15 mouse cellular contexts compared by ENCODE assay signal in the genomic region with DNA sequence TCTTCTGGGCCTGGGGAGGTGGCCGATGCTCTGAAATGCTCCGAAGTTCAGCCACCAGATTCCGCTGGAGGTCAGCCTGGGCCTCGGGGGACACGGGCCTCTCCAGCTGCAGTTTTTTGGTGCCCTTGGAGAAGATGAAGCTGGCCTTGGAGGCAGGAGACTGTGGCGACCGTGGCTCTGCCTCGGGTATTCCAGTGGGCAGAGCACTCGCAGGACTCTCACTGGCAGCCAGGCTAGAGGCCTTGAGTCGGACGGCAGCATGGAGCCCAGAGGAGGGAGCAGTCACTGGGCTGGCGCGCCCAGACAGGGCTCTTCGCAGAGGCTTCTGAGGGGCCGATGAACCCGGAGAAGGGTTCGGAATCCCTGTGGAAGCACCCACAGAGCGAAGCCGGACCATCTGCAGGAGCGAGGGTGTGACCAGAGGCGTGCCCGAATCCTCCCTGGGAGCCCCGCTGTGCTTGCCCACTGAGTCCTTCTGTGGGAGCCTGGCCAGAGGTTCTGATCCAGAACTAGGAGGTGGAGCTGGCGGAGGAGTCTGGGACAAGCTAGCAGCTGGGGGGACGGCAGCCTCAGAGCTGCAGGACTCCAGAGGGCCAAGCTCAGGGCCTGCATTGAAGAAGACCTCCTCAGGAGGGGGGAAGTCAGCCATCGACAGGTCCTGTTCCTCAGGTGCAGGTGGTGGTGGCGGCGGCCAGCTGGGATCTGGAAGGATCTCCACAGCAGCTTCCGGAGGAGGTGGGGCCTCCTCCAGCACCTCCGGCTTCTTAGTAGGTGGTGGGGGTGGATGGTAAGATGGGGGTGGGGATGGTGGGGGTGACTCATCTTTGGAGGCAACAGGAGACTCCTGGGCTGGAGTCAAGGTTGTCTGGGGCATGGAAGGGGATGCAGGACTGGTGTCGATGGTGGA. TPM values are rescaled to one million over a fixed set of nuclear protein-coding genes. Genes with fewer than 3 reads are reported as not detected.
A peak's percentile ranks its signal among the peaks of the same experiment; 100 is the strongest.
DNase-seq lines count a peak whose midpoint lies in the region; ATAC-seq and TF ChIP-seq lines count a peak whose summit lies in the region.
"Had no signal": no experiment of that assay in that cellular context is flagged by ENCODE, and none has a peak within 500 bp of the region (broad histone marks: within the 10 kb centered on the region; RNA-seq: fewer than 3 reads in every experiment).

No protein-coding gene starts in this region.

- peaks cover 78% of the 10 kb centered on the region for H3K36me3 ChIP-seq in limb, embryonic 14.5 days (ENCODE audit: control insufficient read depth, insufficient read depth, low read length)

- peak; percentile 57 to 75 for DNase-seq in adrenal gland, adult (ENCODE audit: inconsistent age in 2 of 2, low spot score in 1 of 2)
- no peak for DNase-seq in adrenal gland, postnatal 4 days (ENCODE audit: low spot score in 2 of 2)
- DNase-seq in heart, adult 18-20 months, result peak; percentile 61 to 69
- DNase-seq in heart, postnatal 25 days (ENCODE audit: low spot score), result no peak
- DNase-seq in ovary, adult 18-20 months (ENCODE audit: low spot score), result peak; percentile 57
- DNase-seq in ovary, postnatal 10 days (ENCODE audit: low spot score), result no peak
- no peak for DNase-seq in limb, embryonic 14.5 days (ENCODE audit: low spot score)
- DNase-seq: thymus, adult 2 months had no signal

- no peaks in the 10 kb centered on the region for H3K9me3 ChIP-seq in limb, embryonic 14.5 days (ENCODE audit: control insufficient read depth, low read length)
- H3K9me3 ChIP-seq: embryonic facial prominence, embryonic 15.5 days; heart, embryonic 15.5 days; megakaryocyte, embryonic 14.5 days had no signal

- H3K27me3 ChIP-seq in limb, embryonic 14.5 days (ENCODE audit: control insufficient read depth, insufficient read depth, low read length), result no peaks in the 10 kb centered on the region
- H3K27me3 ChIP-seq: embryonic facial prominence, embryonic 15.5 days had no signal

- TF ChIP-seq POLR2A in limb, embryonic 14.5 days (IDR thresholded peaks at IDR 0.05; ENCODE audit: borderline replicate concordance, extremely low read depth, insufficient read depth, insufficient read length), result no peak

- WGBS in limb, embryonic 14.5 days, result 71% methylated on average over 31 of the region's 31 CpGs

- H3K27ac ChIP-seq in limb, embryonic 14.5 days (replicated peaks; ENCODE audit: low read depth, low read length), result no peak overlapping the region
- H3K27ac ChIP-seq: embryonic facial prominence, embryonic 15.5 days; heart, embryonic 15.5 days; layer of hippocampus, adult 2 months had no signal

- H3K4me2 ChIP-seq in limb, embryonic 14.5 days (replicated peaks; ENCODE audit: low read depth, low read length, severe bottlenecking), result no peak overlapping the region

- H3K9ac ChIP-seq in limb, embryonic 14.5 days (ENCODE audit: low read depth, low read length, severe bottlenecking), result peak overlapping the region; percentile 17; the same call in 1 of the 2 replicates
- H3K9ac ChIP-seq: embryonic facial prominence, embryonic 15.5 days had no signal

- ATAC-seq in limb, embryonic 14.5 days (ENCODE audit: low FRiP score, low read depth), result no peak
- ATAC-seq in megakaryocyte, adult 5-6 weeks (ENCODE audit: poor library complexity, severe bottlenecking), result no peak
- ATAC-seq: forebrain, embryonic 16.5 days; intestine, embryonic 16.5 days had no signal

- peaks cover 43% of the 10 kb centered on the region for H3K4me1 ChIP-seq in limb, embryonic 14.5 days (ENCODE audit: control insufficient read depth, insufficient read depth, low read length)

- H3K4me3 ChIP-seq in limb, embryonic 14.5 days (replicated peaks; ENCODE audit: low read length), result no peak overlapping the region
- H3K4me3 ChIP-seq: embryonic facial prominence, embryonic 15.5 days; megakaryocyte, embryonic 14.5 days had no signal

- intact Hi-C loops in heart, postnatal 25 days (cut with DNase I), result no loop called here

RNA-seq across cellular contexts. Expression of gene Yars, which starts 32.7 kb away (rescaled TPM):
- total RNA-seq in adrenal gland, postnatal 4 days (2021), result 10 to 100 TPM; 79.5 to 80.4 TPM
- 10 to 100 TPM; 25.6 to 33.4 TPM for total RNA-seq in heart, adult 18-20 months (2021)
- total RNA-seq in heart, postnatal 25 days (2021), result 10 to 100 TPM; 26.9 to 30.0 TPM
- polyA plus RNA-seq in limb, embryonic 14.5 days (2012; rRNA removed), result 37.7 and 50.3 TPM in 2 replicates
- 78.7 and 79.5 TPM in 2 replicates for polyA plus RNA-seq in limb, embryonic 14.5 days (2014; fragmentation: Nextera tagmentation; extraction: Ambion mirVana)
- total RNA-seq in megakaryocyte, adult 5-6 weeks (2015), result 9.4 and 12.5 TPM in 2 replicates
- total RNA-seq in megakaryocyte, adult 5-6 weeks (2017), result 20.0 and 26.1 TPM in 2 replicates

RNA-seq across cellular contexts. Expression of gene S100pbp, which starts 32.7 kb away (rescaled TPM):
- total RNA-seq in adrenal gland, postnatal 4 days (2021), result 10 to 100 TPM; 42.7 to 44.7 TPM
- 1 to 10 TPM; 8.4 to 9.2 TPM for total RNA-seq in heart, adult 18-20 months (2021)
- total RNA-seq in heart, postnatal 25 days (2021), result 10 to 100 TPM; 12.9 to 14.1 TPM
- 59.9 and 67.7 TPM in 2 replicates for polyA plus RNA-seq in limb, embryonic 14.5 days (2012; rRNA removed)
- polyA plus RNA-seq in limb, embryonic 14.5 days (2014; fragmentation: Nextera tagmentation; extraction: Ambion mirVana), result 14.9 and 19.9 TPM in 2 replicates
- total RNA-seq in megakaryocyte, adult 5-6 weeks (2015), result 28.3 and 37.5 TPM in 2 replicates
- 14.1 and 22.2 TPM in 2 replicates for total RNA-seq in megakaryocyte, adult 5-6 weeks (2017)

RNA-seq across cellular contexts. Expression of gene C77080, which starts 38.9 kb away (rescaled TPM):
- total RNA-seq in adrenal gland, postnatal 4 days (2021), result 10 to 100 TPM; 15.7 to 21.0 TPM
- 1 to 10 TPM; 2.6 to 3.0 TPM for total RNA-seq in heart, adult 18-20 months (2021)
- 1 to 10 TPM; 3.3 to 6.1 TPM for total RNA-seq in heart, postnatal 25 days (2021)
- polyA plus RNA-seq in limb, embryonic 14.5 days (2012; rRNA removed), result 17.1 and 22.5 TPM in 2 replicates
- polyA plus RNA-seq in limb, embryonic 14.5 days (2014; fragmentation: Nextera tagmentation; extraction: Ambion mirVana), result 7.6 and 9.2 TPM in 2 replicates
- not detected in 2 replicates for total RNA-seq in megakaryocyte, adult 5-6 weeks (2015)
- not detected in 2 replicates for total RNA-seq in megakaryocyte, adult 5-6 weeks (2017)

Comparison
In these comparisons a context has a peak if more than half of its experiments do, and no peak if none do; other contexts are left out.
1. DNase-seq: peak in adrenal gland, adult (2 of 2), heart, adult 18-20 months (2 of 2) and ovary, adult 18-20 months (single experiment); none in adrenal gland, postnatal 4 days (0 of 2), heart, postnatal 25 days (single experiment), ovary, postnatal 10 days (single experiment) and limb, embryonic 14.5 days (single experiment).